Mouse (Mus musculus): ENCODE measurements around the gene Adssl1. TPM values are rescaled to one million over a fixed set of nuclear protein-coding genes. Genes with fewer than 3 reads are reported as not detected.

Adssl1 gene
- polyA plus RNA-seq, 1 experiment from 2014 or later = 5.5 TPM

DNA sequence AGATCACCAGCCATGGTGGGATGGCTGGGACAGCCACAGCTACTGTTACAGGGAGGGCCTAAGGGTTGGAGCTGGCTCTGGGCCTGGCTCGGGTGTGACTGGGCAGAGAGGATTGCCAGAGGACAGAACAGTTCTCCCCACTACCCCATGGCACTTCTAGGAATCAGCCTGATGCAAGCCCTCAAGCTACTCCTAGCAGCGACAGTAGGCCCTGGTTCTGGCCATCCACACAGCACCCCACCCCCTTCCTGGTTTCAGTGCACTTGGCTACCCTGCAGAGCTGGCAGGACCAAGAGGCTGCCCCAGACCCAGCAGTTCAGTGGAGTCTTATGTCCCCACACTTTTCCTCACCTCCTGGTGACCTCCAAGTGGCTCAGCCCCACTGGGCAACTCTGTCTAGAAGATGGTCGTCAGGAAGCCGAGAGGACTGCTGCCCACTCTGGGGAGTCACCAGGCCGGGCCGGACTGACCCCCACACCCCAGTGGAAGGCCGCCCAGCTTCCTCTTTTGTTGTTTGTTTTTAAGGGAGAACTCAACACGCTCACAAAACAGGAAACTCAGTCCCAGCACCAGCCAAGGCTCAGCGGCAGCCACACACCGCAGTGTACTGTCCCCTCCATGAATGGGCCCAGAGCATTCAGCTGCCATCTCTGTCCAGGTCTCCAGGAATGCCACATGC is 47.9 kb downstream of the Adssl1 start:
- Histone ChIP-seq H3K9me3 (ENCODE audit: control insufficient read depth, low read length) (no peaks in the 10 kb centered on the region), H3K27me3 (ENCODE audit: control insufficient read depth, insufficient read depth, low read length) (no peaks in the 10 kb centered on the region), H3K27ac (peak overlapping the region; percentile 88; the same call in 1 of the 2 replicates), H3K4me3 (replicated peaks; ENCODE audit: low read length) (no peak overlapping the region), H3K36me3 (replicated peaks; ENCODE audit: control insufficient read depth, insufficient read depth) (peaks cover 59% of the 10 kb centered on the region), H3K4me2 (replicated peaks) (no peak overlapping the region), H3K4me1 (replicated peaks; ENCODE audit: control insufficient read depth, insufficient read depth, low read length) (peaks cover 60% of the 10 kb centered on the region), H3K9ac (0 out of 2 replicates have a peak overlapping the region, but pooled peaks have one; percentile 14)
- DNase-seq (ENCODE audit: low spot score) (no peak), ATAC-seq (ENCODE audit: low FRiP score) (no peak)
- 84% methylated on average over 10 of the region's 10 CpGs for WGBS

DNA sequence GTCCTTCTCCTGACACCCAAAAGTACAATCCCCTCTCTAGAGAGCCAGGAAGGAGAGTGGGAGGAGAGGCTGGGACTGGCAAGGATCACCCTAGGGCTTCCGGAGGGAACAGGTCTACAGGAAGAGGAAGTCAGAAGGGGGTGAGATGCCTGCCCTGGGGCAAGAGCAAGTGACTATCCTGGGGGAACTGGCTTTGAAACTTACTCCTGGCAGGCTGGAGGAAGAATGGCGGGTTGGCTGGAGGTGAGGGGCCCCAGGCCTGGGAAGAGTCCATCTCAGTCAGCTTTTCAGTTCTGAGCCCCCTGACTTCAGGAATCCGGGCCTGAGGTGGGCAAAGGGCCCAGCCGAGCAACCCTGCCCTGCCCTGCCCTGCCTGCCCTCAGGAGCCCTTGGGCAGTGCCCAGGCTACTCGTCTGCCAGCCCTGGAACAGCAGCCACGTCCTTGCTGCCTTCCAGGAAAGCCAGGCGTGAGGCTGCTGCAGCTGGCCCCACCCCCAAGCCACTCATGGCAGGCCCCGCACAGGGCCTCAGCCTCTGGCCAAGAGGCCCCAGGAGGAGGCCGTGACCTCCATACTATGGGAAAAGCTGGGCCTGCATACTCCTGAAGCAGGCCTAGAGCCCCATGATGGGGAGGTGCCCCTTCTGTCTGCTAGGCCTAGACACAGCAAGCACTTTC is 51.0 kb downstream of the Adssl1 start:
- H3K4me1 ChIP-seq (replicated peaks; ENCODE audit: control insufficient read depth, insufficient read depth, low read length) = peaks cover 43% of the 10 kb centered on the region
- no peak for DNase-seq (ENCODE audit: low spot score)
- no peak overlapping the region for H3K4me3 ChIP-seq (replicated peaks; ENCODE audit: low read length)
- no peak overlapping the region for H3K27ac ChIP-seq
- peak overlapping the region; percentile 79 for H3K4me2 ChIP-seq (replicated peaks)
- H3K27me3 ChIP-seq (ENCODE audit: control insufficient read depth, insufficient read depth, low read length) = no peaks in the 10 kb centered on the region
- no peak for ATAC-seq (ENCODE audit: low FRiP score)
- peaks cover 48% of the 10 kb centered on the region for H3K36me3 ChIP-seq (replicated peaks; ENCODE audit: control insufficient read depth, insufficient read depth)
- H3K9me3 ChIP-seq (ENCODE audit: control insufficient read depth, low read length) = no peaks in the 10 kb centered on the region
- H3K9ac ChIP-seq = peak overlapping the region; percentile 4; the same call in 1 of the 2 replicates
- WGBS = 39% methylated on average over 9 of the region's 9 CpGs

DNA sequence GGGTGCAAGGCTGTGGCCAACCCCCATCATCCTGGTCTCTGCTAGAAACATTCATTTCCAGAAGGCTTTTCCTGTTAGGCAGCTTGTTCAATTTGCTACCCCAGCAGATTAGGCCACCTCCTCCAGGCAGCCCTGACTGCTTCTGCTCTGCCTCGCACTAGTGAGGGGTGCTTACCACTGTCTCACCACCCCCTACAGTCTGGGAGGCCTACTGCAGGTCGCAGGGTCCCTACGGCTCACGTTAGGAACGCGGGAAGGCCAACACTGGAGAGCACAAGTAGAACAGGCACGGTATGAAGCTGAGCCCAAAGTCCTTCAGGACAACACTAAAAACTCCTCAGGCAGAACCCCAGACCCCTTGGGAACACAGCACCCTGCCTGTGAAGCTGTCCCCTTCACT is 52.0 kb downstream of the Adssl1 start:
- Histone ChIP-seq H3K9ac (peak overlapping the region; percentile 99; the same call in 1 of the 2 replicates), H3K27me3 (ENCODE audit: control insufficient read depth, insufficient read depth, low read length) (no peaks in the 10 kb centered on the region), H3K36me3 (replicated peaks; ENCODE audit: control insufficient read depth, insufficient read depth) (peaks cover 43% of the 10 kb centered on the region), H3K27ac (no peak overlapping the region), H3K4me3 (replicated peaks; ENCODE audit: low read length) (peak overlapping the region; percentile 96), H3K9me3 (ENCODE audit: control insufficient read depth, low read length) (no peaks in the 10 kb centered on the region), H3K4me2 (replicated peaks) (peak overlapping the region; percentile 79), H3K4me1 (replicated peaks; ENCODE audit: control insufficient read depth, insufficient read depth, low read length) (peaks cover 39% of the 10 kb centered on the region)
- 78% methylated on average over 7 of the region's 7 CpGs for WGBS
- ATAC-seq (ENCODE audit: low FRiP score) (no peak), DNase-seq (ENCODE audit: low spot score) (no peak)

DNA sequence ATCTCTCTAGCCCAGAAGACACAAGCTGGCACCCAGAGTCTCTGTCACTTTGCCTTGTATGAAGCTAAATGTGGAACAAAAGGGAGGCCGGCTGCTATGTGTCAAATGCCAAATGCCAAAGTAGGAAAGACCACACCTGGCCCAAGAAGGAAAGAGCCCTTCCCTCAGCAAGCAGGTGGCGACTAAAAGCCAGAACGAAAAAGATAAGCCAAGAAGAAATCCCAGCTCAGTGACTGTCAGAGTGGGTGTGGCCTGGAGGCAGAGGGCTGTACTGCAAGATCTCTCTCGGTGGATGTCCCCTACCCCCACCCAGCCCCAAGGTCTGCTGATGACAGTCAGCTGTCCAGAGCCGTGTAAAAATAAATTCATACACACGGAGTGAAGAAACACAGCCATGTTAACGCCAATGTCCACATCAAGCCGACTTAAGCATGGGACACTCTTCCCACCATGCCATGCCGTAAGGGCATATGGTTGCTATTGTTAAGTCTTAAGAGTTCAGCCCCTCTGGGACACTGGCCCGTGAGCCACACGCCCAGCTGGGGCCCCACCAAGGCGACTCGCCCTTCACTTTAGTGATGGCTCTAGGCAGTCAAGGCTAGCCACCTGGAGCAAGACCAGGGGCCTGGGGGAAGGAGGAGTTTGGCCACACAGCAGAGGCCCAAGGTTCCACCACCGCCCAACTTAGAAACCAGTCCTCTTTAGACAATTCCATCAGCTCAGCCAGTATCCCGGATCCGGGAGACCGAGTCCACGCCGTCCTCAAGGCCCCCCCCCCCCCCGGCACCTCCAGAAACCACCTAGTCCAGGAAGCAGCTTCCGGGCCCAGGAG is 53.1 kb downstream of the Adssl1 start:
- peaks cover 32% of the 10 kb centered on the region for H3K36me3 ChIP-seq (replicated peaks; ENCODE audit: control insufficient read depth, insufficient read depth)
- H3K9me3 ChIP-seq (ENCODE audit: control insufficient read depth, low read length) = no peaks in the 10 kb centered on the region
- H3K27me3 ChIP-seq (ENCODE audit: control insufficient read depth, insufficient read depth, low read length) = peaks cover 3% of the 10 kb centered on the region; the same call in 1 of the 2 replicates
- H3K27ac ChIP-seq = peak overlapping the region; percentile 96
- 4% methylated on average over 21 of the region's 21 CpGs for WGBS
- DNase-seq (ENCODE audit: low spot score) (no peak), ATAC-seq (ENCODE audit: low FRiP score) (0 out of 2 replicates have a peak, but pooled peaks have one; percentile 3)
- H3K4me2 ChIP-seq (replicated peaks) = peak overlapping the region; percentile 79
- peaks cover 37% of the 10 kb centered on the region for H3K4me1 ChIP-seq (replicated peaks; ENCODE audit: control insufficient read depth, insufficient read depth, low read length)
- H3K9ac ChIP-seq = peak overlapping the region; percentile 99
- peak overlapping the region; percentile 96 for H3K4me3 ChIP-seq (replicated peaks; ENCODE audit: low read length)

DNA sequence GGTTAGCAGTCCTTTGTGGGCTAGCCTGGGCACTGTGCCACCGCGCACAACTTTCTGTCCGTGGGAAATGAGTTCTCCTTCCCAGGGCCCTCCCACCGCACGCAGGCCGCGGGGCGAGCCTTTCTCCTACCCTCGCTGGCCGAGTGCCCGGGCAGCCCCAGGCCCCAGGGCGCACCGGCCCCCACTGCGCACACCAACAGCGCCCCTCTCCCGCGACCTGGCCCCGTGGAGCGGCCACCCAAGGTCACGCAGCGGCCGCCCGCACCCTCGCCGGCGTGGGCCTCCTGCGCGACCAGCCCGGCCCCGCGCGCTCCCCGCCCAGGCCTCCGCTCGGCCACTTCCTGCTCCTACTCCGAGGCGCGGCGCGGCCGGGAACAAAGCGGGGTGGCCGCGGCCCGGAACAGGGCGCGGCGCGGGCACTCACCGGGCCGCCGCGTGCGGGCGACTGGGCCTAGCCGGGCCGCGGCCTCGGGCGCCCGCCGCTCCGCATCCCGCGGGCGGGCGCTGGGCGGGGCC is 53.8 kb downstream of the Adssl1 start:
- ATAC-seq (ENCODE audit: low FRiP score) = 0 out of 2 replicates have a peak, but pooled peaks have one; percentile 16
- peak overlapping the region; percentile 79 for H3K4me2 ChIP-seq (replicated peaks)
- H3K9ac ChIP-seq = peak overlapping the region; percentile 99
- H3K27ac ChIP-seq = peak overlapping the region; percentile 96
- DNase-seq (ENCODE audit: low spot score) = no peak
- peaks cover 43% of the 10 kb centered on the region for H3K4me1 ChIP-seq (replicated peaks; ENCODE audit: control insufficient read depth, insufficient read depth, low read length)
- peaks cover 7% of the 10 kb centered on the region; the same call in 1 of the 2 replicates for H3K27me3 ChIP-seq (ENCODE audit: control insufficient read depth, insufficient read depth, low read length)
- H3K9me3 ChIP-seq (ENCODE audit: control insufficient read depth, low read length) = no peaks in the 10 kb centered on the region
- peak overlapping the region; percentile 96 for H3K4me3 ChIP-seq (replicated peaks; ENCODE audit: low read length)
- WGBS = under 1% methylated on average over 64 of the region's 68 CpGs
- H3K36me3 ChIP-seq (replicated peaks; ENCODE audit: control insufficient read depth, insufficient read depth) = peaks cover 26% of the 10 kb centered on the region

DNA sequence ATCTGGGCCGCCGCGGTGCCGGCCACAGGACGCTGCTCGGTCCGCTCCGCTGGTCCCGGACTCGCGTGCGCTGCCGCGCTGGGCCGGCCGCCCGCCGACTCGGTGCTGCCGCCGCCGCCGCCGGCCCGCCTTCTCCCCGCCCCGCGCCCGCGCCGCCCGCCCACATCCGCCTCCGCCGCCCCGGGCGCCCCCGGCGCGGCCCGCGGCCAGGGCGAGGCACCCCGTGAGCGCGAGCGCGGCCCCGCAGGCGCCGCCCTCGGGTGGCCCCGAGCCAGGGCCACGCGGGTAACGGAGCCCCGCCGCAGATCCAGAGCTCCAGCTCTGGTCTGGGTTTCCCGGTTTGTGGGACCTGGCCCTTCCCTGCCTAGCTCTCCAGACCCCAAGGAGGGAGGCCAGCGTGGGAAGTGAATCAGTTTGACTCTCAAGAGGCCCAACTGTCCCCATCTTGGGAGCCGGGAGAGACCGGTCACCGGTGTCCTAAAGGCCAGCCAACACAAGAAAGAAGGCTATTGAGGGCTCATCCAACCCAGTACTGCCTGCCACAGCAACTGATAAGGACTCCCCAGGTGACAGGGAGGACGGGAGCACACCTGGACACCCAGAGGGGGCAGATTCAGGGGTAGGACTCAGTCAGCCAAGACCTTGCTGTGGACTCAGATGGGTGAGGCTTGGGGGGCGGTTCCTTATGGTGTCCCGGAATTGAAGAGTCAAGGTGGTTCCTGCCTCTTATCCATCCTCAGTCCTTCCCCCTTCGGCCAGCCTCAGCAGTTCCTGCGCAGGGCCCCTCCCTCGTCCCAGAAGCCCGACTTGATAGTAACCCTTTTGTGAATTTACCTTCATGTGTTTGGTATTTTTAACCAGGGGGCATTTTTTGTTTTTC is 54.5 kb downstream of the Adssl1 start, which contains the start of gene Akt1:
Akt1 (minus strand) TSS at position 753 of the 880 bp plus-strand sequence.
- Histone ChIP-seq H3K4me1 (replicated peaks; ENCODE audit: control insufficient read depth, insufficient read depth, low read length) (peaks cover 50% of the 10 kb centered on the region), H3K9ac (peak within 1 kb of the TSS; percentile 99), H3K27ac (peak within 1 kb of the TSS; percentile 96), H3K9me3 (ENCODE audit: control insufficient read depth, low read length) (no peaks in the 10 kb centered on the region), H3K4me3 (replicated peaks; ENCODE audit: low read length) (peak within 1 kb of the TSS; percentile 96), H3K27me3 (ENCODE audit: control insufficient read depth, insufficient read depth, low read length) (peaks cover 13% of the 10 kb centered on the region), H3K4me2 (replicated peaks) (peak within 1 kb of the TSS; percentile 79), H3K36me3 (replicated peaks; ENCODE audit: control insufficient read depth, insufficient read depth) (peaks cover 18% of the 10 kb centered on the region)
- ATAC-seq (ENCODE audit: low FRiP score) (peak; percentile 21), DNase-seq (ENCODE audit: low spot score) (no peak)
- under 1% methylated on average over 36 of the region's 70 CpGs for WGBS

DNA sequence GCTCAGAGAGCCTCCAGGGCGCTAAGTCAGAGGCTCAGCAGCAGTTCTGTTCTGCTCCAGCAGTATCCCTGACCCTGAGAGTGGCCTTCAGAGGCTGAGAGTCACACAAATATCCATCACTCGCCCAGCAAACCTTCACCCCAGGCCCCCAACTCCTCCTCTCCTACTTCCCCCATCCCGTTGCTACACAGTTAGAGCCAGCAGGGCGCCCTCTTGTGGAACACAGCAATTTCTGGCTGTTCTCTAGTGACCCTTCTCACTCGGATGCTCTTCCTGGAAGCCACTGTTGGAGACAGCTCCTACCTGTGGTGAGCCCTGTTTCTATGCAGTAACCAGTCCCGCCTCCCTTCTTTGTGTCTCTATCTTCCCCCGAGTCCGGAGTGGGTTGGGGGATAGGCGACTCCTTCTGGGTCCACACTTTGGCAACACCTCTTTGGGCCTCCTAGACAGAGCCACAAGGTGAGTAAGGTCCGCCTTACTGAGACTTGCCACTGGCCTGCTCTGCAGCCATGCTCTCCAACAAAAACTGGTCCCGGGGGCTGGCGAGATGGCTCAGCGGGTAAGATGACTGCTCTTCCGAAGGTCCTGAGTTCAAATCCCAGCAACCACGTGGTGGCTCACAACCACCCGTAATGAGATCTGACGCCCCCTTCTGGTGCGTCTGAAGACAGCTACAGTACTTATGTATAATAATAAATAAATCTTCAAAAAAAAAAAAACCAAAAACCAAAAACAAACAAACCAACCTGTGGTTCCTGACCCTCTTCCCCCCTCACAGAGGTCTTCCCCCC is 55.6 kb downstream of the Adssl1 start:
- H3K27me3 ChIP-seq (ENCODE audit: control insufficient read depth, insufficient read depth, low read length) = peaks cover 23% of the 10 kb centered on the region
- whole genome bisulfite sequencing = 15% methylated on average over 18 of the region's 18 CpGs
- ATAC-seq (ENCODE audit: low FRiP score) (peak; percentile 42), DNase-seq (ENCODE audit: low spot score) (peak; percentile 89)
- no peaks in the 10 kb centered on the region for H3K9me3 ChIP-seq (ENCODE audit: control insufficient read depth, low read length)
- peaks cover 7% of the 10 kb centered on the region for H3K36me3 ChIP-seq (replicated peaks; ENCODE audit: control insufficient read depth, insufficient read depth)
- peak overlapping the region; percentile 96 for H3K4me3 ChIP-seq (replicated peaks; ENCODE audit: low read length)
- peak overlapping the region; percentile 96 for H3K27ac ChIP-seq
- peak overlapping the region; percentile 99; the same call in 1 of the 2 replicates for H3K9ac ChIP-seq
- peak overlapping the region; percentile 79 for H3K4me2 ChIP-seq (replicated peaks)
- H3K4me1 ChIP-seq (replicated peaks; ENCODE audit: control insufficient read depth, insufficient read depth, low read length) = peaks cover 52% of the 10 kb centered on the region

DNA sequence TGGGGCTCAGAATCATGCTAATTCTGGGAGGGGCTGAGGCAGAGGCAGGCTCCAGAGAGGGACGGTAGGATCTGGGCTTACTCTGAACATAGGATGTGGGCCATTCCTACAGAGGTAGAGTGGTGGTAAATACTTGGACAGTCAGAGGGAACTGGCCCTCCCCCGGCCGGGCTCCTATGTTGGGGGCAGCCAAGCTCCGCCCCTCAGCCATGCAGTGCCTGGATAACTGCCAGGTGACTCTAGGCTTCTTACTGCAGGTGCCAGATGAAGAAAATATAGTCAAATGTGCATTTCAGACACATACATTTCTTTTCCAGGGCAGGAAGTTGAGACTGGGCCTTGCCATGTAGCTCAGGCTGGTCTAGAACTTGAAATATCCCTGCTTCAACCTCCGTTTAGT is 57.2 kb downstream of the Adssl1 start:
- Histone ChIP-seq H3K27ac (no peak overlapping the region), H3K9me3 (ENCODE audit: control insufficient read depth, low read length) (no peaks in the 10 kb centered on the region), H3K4me2 (replicated peaks) (no peak overlapping the region), H3K9ac (no peak overlapping the region), H3K27me3 (ENCODE audit: control insufficient read depth, insufficient read depth, low read length) (peaks cover 26% of the 10 kb centered on the region), H3K36me3 (replicated peaks; ENCODE audit: control insufficient read depth, insufficient read depth) (no peaks in the 10 kb centered on the region), H3K4me3 (replicated peaks; ENCODE audit: low read length) (no peak overlapping the region), H3K4me1 (replicated peaks; ENCODE audit: control insufficient read depth, insufficient read depth, low read length) (peaks cover 36% of the 10 kb centered on the region)
- no peak for DNase-seq (ENCODE audit: low spot score)
- no peak for ATAC-seq (ENCODE audit: low FRiP score)
- 54% methylated on average over 5 of the region's 5 CpGs for WGBS

Data from hindbrain, embryonic 14.5 days (tissue).